Mouse (Mus musculus) cerebellum, adult 9-11 months (tissue): Measurements from ENCODE around the gene Epp13.
"Not testable (repeated sequence)": the region's sequence is repeated elsewhere in the genome, so short reads cannot be mapped to it uniquely, and the experiment has no call there.

Source experiments
- DNase-seq: peaks from one replicate; pipeline ENCODE4 v3.0.0; 2022

The Epp13 gene

GRCm38 (mm10) chr7:6252410-6252809, at the start of gene Epp13:
Gene Epp13, plus strand, starts transcription at chr7:6252710.
- no peak for DNase-seq

DNA sequence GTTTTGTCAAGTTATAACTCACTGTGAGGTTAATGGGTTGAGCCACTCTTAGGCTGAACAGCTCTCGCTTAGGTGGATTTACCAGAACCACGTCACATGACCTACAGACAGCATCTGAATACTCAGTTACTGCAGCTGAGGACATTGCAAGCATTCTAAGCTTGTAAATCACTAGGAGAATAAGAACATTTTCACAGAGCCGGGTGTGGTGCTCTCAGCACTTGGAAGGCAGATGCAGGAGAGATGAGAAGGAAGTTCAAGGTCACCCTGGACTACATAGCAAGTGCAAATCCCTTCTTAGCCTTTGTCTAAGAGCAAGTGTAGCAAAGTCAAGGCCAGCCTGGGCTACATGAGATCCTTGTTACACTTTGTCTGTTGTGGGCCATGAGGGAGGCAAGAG, 48.3 kb upstream of the Epp13 start:
- no peak for DNase-seq

GRCm38 (mm10) chr7:6213144-6213543, 39.4 kb upstream of the Epp13 start:
- DNase-seq, result peak; percentile 11

- DNase-seq, result not testable (repeated sequence)
These were observed 37.8 kb upstream of the Epp13 start for GRCm38 (mm10) chr7:6214691-6215090.

DNA sequence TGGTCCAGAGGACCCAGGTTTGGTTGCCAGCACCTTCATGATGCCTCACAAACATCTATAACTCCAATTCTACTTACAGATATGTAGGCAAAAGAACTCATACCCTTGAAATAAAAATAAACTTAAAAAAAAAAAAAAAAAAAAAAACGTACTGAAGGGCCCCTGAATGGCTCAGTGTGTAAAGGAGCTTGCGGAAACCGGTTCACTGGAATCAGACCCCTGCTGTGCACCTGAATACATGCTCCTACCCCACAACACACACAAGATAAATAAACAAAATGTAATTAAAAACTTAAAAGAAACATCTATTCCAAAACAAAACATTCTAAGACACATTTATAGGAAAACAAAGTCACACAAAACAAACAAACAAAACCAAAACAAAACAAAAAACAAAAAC, 32.4 kb upstream of the Epp13 start:
- DNase-seq, result no peak

DNA sequence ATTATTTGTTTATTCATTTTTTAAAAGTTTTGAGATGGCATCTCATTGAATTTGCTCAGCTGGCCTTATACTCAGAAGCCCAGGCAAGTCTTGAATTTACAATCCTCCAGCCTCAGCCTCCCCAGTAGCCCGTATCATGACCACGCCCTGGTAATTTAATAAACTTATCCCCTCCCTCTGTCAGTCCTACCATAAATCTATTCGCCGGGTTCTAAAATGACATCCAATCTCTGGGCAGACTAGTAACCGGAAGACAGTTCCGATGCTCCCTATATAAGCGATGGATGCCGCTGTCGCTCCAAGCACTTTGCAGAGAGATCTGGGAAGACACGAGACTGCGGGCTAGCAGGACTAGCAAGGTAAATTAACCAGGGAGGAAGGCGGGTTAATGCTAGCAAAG, 30.5 kb upstream of the Epp13 start, which contains the start of gene Zscan5b:
TSS of gene Zscan5b (plus strand) at position 301 of the 400 bp plus-strand sequence.
- no peak for DNase-seq

- peak; percentile 8 for DNase-seq
These were observed 24.0 kb upstream of the Epp13 start for GRCm38 (mm10) chr7:6228491-6228890.

DNA sequence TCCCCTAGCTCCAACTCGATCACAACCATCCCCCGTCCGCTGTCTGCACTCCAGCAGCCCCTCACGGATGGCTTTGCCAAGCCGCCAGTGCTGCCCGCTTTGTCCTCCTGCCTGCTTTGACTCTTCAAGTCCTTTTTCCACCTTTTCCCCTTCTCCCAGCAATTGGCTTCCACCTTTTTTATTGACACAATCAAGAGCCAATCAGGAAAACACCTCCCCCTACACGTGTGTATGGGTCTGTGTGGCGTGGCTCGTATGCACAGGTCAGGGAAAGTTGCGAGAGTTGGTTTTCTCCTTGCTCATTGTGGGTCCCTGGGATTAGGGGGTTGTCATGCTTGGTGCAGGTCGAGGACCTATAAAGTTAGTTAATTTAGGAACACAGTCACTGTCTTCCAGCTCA, 12.7 kb upstream of the Epp13 start:
- DNase-seq, result no peak

DNA sequence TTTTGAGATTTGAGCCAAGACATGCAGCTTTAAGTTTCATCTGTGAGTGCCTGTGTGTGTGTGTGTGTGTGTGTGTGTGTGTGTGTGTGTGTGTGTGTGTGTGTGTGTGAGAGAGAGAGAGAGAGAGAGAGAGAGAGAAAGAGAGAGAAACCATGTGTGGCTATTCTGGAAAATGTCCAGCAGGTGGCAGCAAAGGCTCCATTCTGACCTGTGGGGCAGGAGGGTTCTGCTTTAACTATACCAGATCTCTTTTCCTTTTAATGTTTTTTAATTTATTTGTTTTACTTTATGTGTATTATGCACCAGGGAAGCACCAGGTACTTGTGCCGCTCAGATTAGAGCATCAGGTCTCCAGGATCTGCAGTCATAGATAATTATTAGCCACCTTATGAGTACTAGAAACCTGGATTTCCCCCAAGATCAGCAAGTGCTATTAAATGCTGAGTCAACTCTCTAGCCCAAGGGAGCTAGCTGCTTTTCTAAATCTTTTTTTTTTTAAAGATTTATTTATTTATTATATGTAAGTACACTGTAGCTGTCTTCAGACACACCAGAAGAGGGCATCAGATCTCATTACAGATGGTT, 11.6 kb upstream of the Epp13 start:
- peak; percentile 20 for DNase-seq

- DNase-seq, result no peak
These were observed 7.9 kb upstream of the Epp13 start for GRCm38 (mm10) chr7:6244361-6245292.

GRCm38 (mm10) chr7:6254451-6254850, 1.9 kb downstream of the Epp13 start:
- DNase-seq, result no peak

DNA sequence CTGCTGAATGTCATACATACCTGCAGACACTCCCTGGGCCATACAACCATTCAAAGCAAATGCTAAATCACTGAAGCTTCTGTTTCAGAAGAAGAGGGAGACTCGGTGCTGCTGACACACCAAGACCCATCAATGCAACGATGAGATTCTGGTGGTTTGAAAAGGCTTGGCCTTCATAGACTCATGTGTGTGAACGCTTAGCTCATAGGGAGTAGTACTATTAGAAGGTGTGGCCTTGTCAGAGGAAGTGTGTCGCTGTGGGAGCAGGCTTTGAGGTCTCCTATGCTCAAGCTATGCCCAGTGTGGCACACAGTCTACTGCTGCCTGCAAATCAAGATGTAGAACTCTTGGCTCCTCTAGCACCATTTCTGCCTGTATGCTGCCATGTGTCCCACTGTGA, 4.9 kb downstream of the Epp13 start:
- no peak for DNase-seq

DNA sequence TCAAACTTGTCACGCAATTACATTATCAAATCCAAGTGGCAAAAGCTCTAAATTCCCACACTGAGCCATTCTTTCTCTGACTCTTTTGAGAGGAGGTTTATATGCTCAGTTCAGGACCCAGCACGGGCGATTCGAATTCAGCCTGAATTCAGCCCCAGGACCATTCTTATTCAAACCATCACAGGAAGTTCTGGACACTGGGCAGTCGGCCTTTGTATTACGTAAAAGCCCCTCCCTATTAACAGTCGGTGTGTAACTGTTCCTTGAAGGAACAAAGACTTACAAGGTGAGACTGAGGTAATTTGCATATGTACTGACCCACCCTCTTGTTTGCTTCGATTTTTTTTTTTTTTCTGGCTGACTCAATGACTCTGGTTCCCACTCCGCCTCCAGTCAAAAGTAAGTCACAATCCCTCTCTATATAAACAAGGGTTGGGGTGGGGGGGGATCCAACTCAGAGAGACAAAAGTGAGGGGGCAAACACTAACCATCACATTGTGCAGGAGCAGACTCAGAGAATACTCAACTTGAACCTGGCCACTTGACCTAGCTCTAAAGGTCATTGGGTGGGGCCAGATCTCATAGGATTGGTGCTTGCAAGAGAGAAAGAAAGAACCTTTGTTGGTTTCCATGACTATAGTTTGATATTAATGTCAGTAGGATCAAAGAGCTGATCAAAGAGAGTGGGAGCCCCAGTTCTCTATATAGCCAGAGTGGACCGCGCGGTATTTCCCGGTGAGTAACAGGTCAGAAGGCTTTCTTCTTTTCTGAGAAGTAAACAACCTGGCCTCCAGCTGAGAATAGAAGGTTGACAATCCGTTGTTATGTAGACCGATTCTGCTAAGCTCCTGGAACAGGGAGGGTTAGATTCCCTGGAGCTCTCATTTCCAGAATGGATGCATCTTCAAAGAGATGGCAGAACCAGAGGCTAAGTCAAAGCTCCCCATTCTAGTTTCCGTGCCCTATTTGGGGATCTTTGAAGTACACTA, 6.0 kb downstream of the Epp13 start:
- no peak for DNase-seq

DNA sequence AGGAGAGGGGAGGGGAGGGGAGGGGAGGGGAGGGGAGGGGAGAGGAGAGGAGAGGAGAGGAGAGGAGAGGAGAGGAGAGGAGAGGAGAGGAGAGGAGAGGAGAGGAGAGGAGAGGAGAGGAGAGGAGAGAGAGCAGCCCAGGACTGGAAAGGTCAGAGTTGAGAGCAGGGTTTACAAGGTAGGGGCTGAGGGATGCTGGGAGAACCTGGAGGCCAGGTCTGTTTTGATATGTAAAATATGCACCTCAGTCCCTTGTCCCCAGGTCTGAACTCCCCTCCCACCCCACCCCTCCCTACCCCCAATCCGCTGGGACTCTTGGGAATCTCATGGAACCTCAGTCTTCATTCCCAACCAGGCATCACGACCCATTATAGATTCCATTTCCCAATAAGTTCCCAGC, 7.5 kb downstream of the Epp13 start:
- DNase-seq, result not testable (repeated sequence)

DNA sequence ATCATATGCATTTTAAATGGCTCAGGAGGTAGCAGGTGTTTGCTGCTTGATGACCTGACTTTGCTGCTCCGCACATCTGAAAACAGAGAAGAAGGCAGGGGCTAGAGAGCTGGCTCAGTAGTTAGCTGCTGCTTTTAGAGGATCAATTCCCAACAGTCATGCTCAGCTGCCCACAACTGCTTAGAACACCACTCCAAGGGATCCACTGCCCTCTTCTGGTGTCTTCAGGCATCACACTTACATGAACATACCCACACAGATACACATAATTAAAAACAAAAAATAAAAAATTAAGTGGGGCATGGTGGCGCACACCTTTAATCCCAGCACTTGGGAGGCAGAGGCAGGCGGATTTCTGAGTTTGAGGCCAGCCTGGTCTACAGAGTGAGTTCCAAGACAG, 9.6 kb downstream of the Epp13 start:
- no peak for DNase-seq

- DNase-seq, result no peak
These were observed 10.5 kb downstream of the Epp13 start for GRCm38 (mm10) chr7:6262984-6263383.

GRCm38 (mm10) chr7:6265695-6266094, 13.2 kb downstream of the Epp13 start:
- DNase-seq, result no peak

GRCm38 (mm10) chr7:6277906-6278305, 25.4 kb downstream of the Epp13 start:
- DNase-seq, result no peak

DNA sequence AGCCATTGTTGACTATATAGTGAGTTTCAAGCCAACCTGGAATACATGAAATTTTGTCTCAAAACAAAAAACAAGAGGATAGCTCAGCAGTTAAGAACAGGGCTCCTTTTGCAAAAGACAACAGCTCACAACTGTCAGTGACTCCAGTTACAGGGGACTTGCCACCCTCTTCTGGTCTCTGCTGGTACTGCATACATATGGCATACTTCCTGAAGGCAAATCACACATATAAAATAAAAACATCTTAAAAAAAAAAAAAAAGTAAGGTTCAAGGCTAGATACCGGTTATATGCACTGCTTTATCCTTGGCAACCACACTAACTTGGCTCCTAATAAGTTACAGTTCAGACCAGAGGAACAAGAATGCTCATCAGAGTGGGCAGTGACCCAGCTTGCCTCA, 30.2 kb downstream of the Epp13 start:
- peak; percentile 80 for DNase-seq

GRCm38 (mm10) chr7:6283451-6284075, 31.1 kb downstream of the Epp13 start:
- peak; percentile 84 for DNase-seq

DNA sequence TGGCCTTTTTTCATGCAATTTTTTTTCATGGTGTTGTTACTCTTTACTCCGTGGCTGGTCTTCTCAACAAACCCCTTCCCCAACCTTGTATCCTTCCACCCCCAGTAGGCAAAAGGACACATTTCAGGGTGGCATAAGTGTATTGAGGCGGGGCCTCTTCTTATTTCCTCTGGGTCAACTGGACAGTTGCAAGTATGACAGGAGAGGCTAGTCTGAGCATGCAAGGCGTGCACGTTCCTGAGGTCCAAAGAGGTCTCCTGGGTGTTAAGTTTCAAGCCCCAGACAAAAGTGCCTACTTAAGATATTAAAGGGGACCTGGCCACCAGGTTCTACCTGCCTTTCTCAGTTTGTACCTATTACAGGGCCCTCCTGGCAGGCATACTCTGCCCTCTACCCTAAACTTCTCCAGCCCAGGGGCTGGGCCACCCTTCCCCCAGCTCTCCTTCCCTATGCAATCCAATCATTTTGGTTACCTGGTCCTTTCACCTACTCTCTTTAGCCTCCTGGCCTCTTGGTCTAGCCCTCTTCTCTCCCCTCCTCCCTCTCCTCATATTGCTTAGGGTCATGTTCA, 32.0 kb downstream of the Epp13 start:
- peak; percentile 58 for DNase-seq

DNA sequence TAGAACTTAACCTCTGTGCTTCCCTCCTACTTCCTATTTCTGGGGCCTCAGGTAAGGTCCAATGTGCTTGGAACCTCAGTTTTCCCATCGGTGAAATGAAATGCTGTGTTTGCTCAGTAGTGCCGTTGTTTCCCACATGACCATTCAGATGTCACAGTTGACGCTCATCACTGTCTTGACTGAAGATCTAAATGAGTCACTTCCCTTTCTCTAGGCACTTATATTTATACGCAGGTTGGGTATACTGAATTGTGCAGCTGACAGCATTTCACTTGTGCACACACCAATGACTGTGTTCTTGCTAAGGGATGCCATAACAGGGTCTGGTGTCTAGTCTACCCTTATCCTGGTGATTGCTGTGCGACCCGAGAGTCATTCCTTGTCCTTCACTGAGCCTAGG, 32.9 kb downstream of the Epp13 start:
- peak; percentile 29 for DNase-seq
